Mouse (Mus musculus): ENCODE data around the gene Rpl38.

Rpl38 gene

GRCm38 (mm10) chr11:114668301-114668710 lies at the start of gene Rpl38:
Gene Rpl38 (plus strand): TSS chr11:114668524.
- DNase-seq (ENCODE audit: low read depth) = peak; percentile 98

DNA sequence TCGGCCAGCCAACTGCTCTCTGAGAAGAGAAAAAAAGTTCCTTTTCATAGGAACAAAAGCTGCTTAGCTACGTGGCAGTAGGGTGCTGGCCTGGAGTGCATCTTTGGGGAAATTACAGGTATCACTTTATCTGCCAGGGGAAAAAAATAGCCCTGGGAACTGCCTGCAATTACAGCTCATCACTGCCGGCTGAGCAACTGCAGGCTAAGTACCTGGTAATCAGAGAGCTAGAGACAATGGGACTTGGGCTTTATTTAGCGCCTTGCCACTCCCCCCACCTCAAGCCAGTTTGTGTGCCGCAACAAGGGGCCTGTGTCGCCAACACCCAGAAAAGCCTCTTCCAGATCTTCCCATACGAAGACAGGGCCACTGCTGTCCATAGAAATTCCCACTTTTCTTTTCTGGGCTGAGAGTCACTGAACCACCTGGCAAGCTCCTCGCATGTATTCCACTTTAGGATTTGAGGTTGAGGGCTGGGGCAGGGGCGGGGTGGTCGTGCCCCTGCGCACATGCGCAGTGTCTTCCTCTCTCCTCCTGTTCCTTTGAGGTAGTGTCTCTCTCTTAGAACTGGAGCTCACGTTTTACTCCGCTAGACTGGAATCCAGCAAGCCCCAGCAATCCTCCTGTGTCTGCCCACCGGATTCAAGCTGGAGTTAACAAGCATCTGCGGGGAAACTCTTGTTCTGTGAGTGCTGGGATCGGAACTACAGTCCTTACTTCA lies 49.5 kb upstream of the Rpl38 start:
- DNase-seq (ENCODE audit: low read depth) = no peak

GRCm38 (mm10) chr11:114626071-114626690 lies 42.1 kb upstream of the Rpl38 start:
- no peak for DNase-seq (ENCODE audit: low read depth)

- no peak for DNase-seq (ENCODE audit: low read depth)
Measured at GRCm38 (mm10) chr11:114627036-114627435, 41.3 kb upstream of the Rpl38 start.

DNA sequence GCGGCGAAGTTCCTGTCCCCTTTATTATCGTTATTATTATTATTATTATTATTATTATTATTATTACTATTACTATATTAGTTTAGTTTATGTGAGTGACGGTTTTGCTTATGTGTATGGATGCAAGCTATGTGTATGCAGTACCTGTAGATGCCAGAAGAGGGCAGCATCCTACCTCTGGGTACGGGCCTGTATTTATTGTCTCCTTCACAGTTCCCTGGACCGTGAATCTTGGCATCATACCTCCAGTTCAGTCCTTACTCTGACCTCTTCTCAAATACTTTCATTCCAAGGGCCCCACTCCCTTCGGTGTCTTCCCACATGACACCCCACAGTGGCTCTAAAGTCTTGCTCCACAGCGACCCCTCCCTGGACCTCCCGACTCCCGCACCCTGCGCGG lies 40.3 kb upstream of the Rpl38 start:
- peak; percentile 8 for DNase-seq (ENCODE audit: low read depth)

DNA sequence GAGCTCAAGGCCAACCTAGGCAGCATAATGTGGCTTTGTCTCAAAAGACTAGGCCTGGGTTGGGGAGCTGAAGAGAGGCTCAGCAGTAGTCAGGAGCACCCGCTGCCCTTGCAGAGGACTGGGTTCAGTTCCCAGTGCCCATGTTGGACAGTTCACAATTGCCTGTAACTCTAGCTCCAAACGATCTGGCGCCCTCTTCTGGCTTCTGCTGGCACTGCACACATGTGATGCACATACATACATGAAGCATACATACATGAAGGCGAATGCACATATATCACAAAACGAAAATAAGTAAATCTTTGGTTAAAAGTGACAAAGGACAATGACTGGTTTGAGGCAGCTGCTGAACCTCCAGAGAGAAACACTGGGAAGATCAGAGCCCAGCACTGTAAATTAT lies 38.3 kb upstream of the Rpl38 start:
- peak; percentile 14 for DNase-seq (ENCODE audit: low read depth)

DNA sequence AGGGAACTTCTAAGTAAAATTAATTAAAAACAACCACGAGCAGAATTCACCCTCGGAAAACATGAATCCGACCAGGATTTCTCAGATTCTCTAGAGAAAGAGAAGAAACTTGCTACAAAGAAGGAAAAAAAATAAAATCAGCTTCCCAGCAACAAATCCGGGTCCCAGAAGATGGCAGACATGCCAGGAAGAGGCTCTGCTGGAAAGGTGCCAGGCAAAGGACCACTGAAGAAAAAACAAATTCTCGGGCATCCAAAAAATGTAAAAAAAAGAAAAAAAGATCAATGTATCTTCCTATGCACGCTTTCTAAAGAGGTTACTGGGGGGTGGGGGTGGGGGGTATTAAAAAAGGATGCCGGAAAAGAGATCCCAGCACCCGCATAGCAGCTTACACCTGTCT lies 36.1 kb upstream of the Rpl38 start:
- DNase-seq (ENCODE audit: low read depth) = no peak

DNA sequence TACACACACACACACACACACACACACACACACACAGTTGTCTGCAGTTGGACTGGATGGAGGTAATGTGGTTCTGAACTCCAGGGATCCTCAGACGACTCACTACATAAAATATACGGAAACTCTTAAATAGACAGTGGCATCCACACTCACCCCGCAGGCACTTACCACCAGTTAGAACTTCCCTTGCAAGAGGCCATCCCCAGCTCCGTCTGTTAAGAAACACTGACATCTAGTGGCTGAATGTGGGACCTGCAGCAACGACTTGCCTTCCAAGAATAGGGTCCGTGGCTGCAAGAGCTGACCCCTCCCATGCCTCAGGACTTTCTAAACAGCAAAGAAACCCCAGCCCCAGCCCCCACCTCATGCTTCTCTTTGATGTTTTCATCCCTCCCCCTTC lies 32.0 kb upstream of the Rpl38 start:
- peak; percentile 86 for DNase-seq (ENCODE audit: low read depth)

DNA sequence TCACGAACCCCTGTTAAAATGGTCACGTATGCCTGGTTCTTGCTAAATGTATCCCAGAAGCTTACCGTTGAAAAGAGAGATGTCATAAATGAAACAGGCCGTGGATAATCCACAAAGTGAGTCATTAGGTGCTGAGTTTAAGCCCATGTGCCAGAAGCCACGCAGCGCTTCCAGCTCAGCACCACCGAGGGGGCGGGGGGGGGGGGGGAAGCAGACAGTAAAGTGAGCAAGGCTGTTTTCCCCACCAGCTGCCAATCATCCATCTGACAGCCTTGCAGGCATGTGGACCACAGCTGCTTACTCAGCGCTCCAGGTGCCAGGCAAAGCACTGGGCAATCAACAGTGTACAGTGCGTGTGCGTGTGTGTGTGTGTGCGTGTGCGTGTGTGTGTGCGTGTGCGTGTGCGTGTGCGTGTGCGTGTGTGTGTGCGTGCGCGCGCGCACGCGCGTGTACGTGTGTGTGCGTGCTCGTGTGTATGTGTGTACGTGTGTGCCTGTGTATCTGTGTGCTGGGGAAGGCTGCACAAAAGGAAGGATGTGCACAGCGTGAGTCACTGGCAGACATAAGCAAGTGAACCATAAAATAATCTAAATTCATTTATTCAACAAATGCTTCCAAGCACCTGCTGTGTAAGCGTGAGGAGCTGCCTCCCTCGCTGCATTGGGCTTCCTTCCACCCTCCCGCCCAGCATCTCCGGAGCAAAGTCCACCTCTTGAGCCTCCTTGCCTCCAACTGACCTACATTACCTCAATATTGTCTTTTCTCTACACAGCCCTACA lies 31.4 kb upstream of the Rpl38 start:
- DNase-seq (ENCODE audit: low read depth) = peak; percentile 7

GRCm38 (mm10) chr11:114638647-114639290 lies 29.6 kb upstream of the Rpl38 start:
- DNase-seq (ENCODE audit: low read depth) = no peak

DNA sequence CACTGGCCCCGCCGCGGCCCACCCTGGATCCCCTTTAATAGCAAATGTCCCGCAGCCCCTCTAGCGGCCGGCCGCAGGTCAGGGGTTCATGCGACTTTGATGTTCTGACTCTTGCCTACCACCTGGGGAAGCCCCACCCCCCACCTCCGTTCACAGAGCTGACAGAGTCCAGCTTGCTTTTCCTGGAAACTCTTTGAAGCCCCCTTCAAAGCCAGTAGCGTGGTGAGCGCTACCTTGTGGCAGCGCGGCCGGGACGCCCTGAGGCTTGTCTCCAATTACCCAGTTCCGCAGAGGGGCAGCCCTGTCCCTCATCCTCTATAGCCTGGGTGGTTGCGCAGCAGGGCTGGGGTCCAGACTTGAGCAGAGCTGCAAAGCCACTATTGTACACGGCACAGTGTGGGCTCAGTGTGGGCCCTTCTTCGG lies 28.6 kb upstream of the Rpl38 start:
- no peak for DNase-seq (ENCODE audit: low read depth)

- DNase-seq (ENCODE audit: low read depth) = no peak
Measured at GRCm38 (mm10) chr11:114640658-114641057, 27.7 kb upstream of the Rpl38 start.

DNA sequence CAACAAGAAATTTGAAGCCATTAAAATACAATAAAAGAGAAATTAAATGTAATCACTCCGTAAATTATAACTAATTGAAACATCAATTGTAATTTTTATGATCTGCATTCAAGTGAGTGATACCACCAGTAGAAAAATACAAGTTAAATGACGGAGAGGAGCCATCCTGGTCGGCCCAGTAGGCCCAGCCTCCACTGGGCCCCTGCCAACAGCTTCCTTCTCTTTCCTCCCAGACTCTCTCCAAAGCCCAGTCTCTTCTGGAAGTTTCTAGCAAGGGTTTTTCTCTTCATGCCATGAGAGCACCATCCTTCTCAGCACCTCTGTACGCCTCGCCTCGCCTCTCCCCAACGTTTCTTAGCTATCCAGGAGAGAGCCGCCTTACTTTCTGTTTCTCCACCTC lies 27.2 kb upstream of the Rpl38 start:
- DNase-seq (ENCODE audit: low read depth) = no peak

DNA sequence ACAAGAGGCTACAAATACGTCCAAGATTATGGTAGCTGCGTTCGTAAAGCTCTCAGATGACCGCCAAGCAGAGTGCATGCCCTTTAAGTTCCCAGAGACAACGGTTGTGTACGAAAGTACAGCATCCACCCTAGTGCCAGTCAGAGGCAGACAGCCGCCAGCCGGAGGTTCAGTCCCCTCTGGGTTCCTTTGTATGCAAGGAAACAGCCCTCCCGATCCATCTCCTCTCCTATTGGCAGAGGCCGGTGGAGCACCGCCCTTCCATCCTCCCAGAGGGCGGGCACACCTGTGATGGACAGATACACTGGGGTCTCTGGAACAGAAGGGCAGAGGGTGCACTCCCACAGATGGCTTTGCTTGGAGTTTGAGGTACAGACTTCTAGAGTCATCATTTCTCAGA lies 26.1 kb upstream of the Rpl38 start:
- no peak for DNase-seq (ENCODE audit: low read depth)

DNA sequence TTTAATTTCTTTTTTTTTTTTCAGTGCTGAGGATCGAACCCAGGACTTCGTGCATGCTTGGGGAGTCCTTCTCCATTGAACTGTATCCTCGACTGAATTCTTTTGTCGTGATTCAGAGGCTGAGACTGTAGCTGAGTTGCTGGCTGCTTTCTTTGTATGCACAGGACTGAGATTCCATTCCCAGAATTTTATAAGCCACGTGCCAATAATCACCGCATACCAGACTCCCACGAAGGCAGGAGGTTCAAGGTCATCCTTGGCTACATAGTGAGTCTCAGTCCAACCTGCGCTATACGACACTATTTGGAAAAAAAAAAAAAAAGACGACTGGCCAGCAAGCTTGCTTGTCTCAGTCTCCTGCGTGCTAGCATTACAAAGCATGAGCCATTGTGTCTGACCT lies 25.4 kb upstream of the Rpl38 start:
- DNase-seq (ENCODE audit: low read depth) = no peak

GRCm38 (mm10) chr11:114644122-114644521 lies 24.2 kb upstream of the Rpl38 start:
- DNase-seq (ENCODE audit: low read depth) = no peak

GRCm38 (mm10) chr11:114649510-114649909 lies 18.8 kb upstream of the Rpl38 start:
- DNase-seq (ENCODE audit: low read depth) = peak; percentile 15

- DNase-seq (ENCODE audit: low read depth) = no peak
Measured at GRCm38 (mm10) chr11:114652531-114652930, 15.8 kb upstream of the Rpl38 start.

GRCm38 (mm10) chr11:114653664-114654063 lies 14.7 kb upstream of the Rpl38 start:
- DNase-seq (ENCODE audit: low read depth) = no peak

GRCm38 (mm10) chr11:114654552-114654951 lies 13.8 kb upstream of the Rpl38 start:
- peak; percentile 45 for DNase-seq (ENCODE audit: low read depth)

DNA sequence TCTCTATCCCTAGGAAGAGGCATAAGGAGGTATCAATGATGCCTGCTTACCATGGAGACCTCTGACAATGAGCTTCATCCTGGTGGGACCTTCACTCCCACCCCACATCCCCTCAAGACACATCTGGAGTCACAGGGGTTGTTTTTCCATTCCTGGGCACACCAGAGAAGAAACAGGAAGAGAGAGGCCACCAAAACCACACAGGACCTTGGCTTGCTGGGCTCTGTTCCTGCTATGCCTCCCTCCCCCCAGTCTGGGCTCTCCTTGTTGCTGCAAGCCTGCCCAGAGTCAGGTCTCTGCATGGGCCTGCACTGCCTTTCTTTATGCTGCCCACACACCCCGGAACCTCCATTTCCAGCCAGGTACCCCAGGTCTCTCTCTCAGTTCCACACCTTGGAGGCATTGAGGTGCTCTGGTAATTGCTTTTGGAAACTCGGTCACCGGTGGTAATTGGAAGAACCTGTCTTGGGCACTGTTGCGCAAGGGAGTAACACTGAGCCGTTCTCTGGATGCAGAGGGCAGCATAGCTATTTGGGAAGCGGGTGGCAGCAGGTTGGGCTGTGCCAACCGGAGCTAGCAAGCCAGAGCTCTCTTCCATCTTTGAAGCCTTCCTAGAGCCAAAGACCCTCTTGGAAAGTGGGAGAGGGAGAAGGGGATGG lies 12.8 kb upstream of the Rpl38 start:
- DNase-seq (ENCODE audit: low read depth) = no peak
